Mouse (Mus musculus) neural tube, embryonic 11.5 days (tissue): ENCODE measurements at regions not wholly inside any gene's neighbourhood (a gene's known extent, or its start where the extent isn't known, plus 50 kb on each side); places are given as distances from the start of the nearest gene placed in this dataset.

Experiments used
- ATAC-seq: fragments of 200-750 bp; cut with Nextera tagmentation; 2 replicates; pipeline ENCODE4 v1.8.0; 2017; ENCODE audit warnings: moderate number of reproducible peaks, mild to moderate bottlenecking, moderate TSS enrichment, moderate library complexity; ENCODE audit not compliant: insufficient read depth, low FRiP score, low TSS enrichment
- DNase-seq: peaks from one replicate; pipeline ENCODE4 v3.0.0-alpha.2; 2015; ENCODE audit warnings: low spot score
- H3K27ac ChIP-seq: fragments of 300-500 bp; sonication (generic); 2 replicates; pipeline ENCODE4 v1.5.1; 2014; ENCODE audit warnings: low read depth, mild to moderate bottlenecking, low read length
- H3K27me3 ChIP-seq: fragments of 300-500 bp; sonication (generic); 2 replicates; pipeline ENCODE4 v1.6.1; 2014; ENCODE audit warnings: mild to moderate bottlenecking, low read length, mixed read lengths; ENCODE audit not compliant: control insufficient read depth, insufficient read depth
- H3K36me3 ChIP-seq: fragments of 300-500 bp; sonication (generic); 2 replicates; pipeline ENCODE4 v1.6.1; 2014; ENCODE audit warnings: mild to moderate bottlenecking, low read length, moderate library complexity, mixed read lengths; ENCODE audit not compliant: control insufficient read depth, insufficient read depth
- H3K4me1 ChIP-seq: fragments of 300-500 bp; sonication (generic); 2 replicates; pipeline ENCODE4 v1.6.1; 2014; ENCODE audit warnings: low read length, mixed read lengths; ENCODE audit not compliant: control insufficient read depth, insufficient read depth
- H3K4me2 ChIP-seq: fragments of 300-500 bp; sonication (generic); 2 replicates; pipeline ENCODE4 v1.6.1; 2014; ENCODE audit warnings: low read depth, mild to moderate bottlenecking, moderate library complexity
- H3K4me3 ChIP-seq: fragments of 300-500 bp; sonication (generic); 2 replicates; pipeline ENCODE4 v1.5.1; 2014; ENCODE audit warnings: low read depth, low read length
- H3K9ac ChIP-seq: fragments of 300-500 bp; sonication (generic); 2 replicates; pipeline ENCODE4 v1.6.1; 2014; ENCODE audit warnings: mild to moderate bottlenecking, low read length
- H3K9me3 ChIP-seq: fragments of 300-500 bp; sonication (generic); 2 replicates; pipeline ENCODE4 v1.6.1; 2016; ENCODE audit warnings: low read length; ENCODE audit not compliant: control insufficient read depth
- WGBS: fragments of 180-500 bp; shearing (Covaris S2); extraction: QIAGEN DNeasy Blood & Tissue Kit; methylation state at CpG from one replicate; pipeline ENCODE4 v1.1.7; 2014; 5-methylcytosine and 5-hydroxymethylcytosine counted together

DNA sequence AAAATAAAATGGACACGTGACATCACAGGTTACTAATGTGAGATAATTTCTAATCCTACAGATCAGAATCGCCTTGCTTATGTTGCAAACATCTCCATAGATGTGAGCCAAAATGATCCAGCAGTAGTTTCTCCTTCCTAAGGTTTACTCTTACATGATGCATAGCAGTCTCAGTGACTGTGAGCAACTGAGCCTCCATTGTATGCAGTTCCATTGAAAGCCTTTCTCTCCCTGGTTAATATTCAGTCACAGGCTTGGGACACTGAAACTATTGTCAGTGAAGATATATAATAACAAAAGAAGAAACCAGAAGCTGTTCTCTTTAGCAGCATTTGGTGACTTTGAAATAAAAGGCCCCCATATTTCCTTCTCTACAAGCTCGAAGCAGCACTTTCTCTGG, 305.9 kb downstream of the Rbm26 start:
- Histone ChIP-seq H3K4me2 (no peak overlapping the region), H3K4me3 (no peak overlapping the region), H3K9me3 (no peaks in the 10 kb centered on the region), H3K4me1 (0 out of 2 replicates have a peak, but pooled peaks cover 8% of the 10 kb centered on the region), H3K9ac (no peak overlapping the region), H3K27me3 (no peaks in the 10 kb centered on the region), H3K27ac (no peak overlapping the region), H3K36me3 (no peaks in the 10 kb centered on the region)
- ATAC-seq (peak; percentile 61), DNase-seq (no peak)
- 61% methylated on average over 3 of the region's 3 CpGs for WGBS

DNA sequence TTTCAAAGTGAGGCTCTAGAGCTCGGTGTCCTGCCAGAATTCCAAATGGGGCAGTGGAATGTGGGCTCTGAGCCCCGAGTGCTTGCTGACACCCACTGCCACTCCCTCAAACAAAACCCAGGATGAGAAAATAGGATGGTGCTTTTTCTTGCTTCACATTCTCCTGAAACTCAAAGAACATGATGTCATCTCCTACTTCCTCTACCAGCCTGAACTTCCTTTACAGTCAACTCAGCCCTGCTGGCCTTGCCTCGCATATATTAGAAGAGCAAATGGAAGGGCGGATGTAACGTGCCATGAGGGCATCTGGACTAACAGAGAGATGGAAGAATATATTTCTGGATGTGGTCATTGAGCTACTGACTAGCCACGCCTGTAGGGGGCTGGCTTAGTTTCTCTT, 309.6 kb downstream of the Rbm26 start:
- H3K27me3 ChIP-seq, result no peaks in the 10 kb centered on the region
- no peak overlapping the region for H3K4me2 ChIP-seq
- H3K9me3 ChIP-seq, result no peaks in the 10 kb centered on the region
- ATAC-seq (no peak), DNase-seq (no peak)
- H3K27ac ChIP-seq, result no peak overlapping the region
- no peak overlapping the region for H3K9ac ChIP-seq
- WGBS, result 82% methylated on average over 6 of the region's 6 CpGs
- H3K4me3 ChIP-seq, result no peak overlapping the region
- no peaks in the 10 kb centered on the region for H3K36me3 ChIP-seq
- H3K4me1 ChIP-seq, result 0 out of 2 replicates have a peak, but pooled peaks cover 8% of the 10 kb centered on the region

DNA sequence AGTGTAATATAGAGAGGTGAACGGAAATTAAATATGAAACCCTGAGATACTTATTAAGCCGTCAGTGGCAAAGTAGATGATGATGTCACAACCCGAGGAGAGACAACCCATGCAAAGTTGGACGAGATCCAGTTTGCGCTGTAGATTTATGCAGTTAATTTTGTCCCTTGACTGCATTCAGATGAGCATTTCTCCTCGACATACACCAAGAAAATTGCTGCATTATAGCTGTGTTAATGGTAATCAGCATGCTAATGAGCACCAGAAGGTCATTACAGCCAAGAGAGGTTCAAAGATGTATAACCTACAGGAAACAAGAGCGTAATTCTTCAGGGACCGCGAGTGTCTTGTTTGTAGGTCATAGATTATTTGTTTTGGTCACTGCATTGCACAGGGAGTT, 313.2 kb downstream of the Rbm26 start:
- Histone ChIP-seq H3K27ac (no peak overlapping the region), H3K36me3 (no peaks in the 10 kb centered on the region), H3K4me2 (no peak overlapping the region), H3K27me3 (no peaks in the 10 kb centered on the region), H3K9me3 (no peaks in the 10 kb centered on the region), H3K9ac (no peak overlapping the region), H3K4me1 (no peaks in the 10 kb centered on the region), H3K4me3 (no peak overlapping the region)
- DNase-seq (no peak), ATAC-seq (no peak)
- WGBS, result 83% methylated on average over 9 of the region's 9 CpGs

DNA sequence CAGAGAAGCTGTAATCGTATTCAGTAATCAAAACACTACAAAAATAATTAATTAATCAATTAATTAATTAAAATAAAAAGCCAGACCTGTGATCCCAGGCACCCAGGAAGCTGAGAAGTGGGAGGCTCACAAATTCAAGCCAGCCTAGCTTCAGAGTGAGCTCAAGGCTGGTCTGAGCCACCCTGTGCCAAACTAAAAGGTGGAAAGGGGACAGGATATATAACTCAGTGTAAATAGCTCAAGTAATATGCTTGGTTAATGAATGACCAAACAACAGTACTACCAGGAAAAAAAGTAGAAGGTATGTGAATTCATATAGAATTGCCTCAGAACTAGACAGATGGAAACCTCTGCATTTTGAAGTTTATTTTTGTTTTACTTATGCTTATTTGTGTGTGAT, 321.2 kb downstream of the Rbm26 start:
- H3K4me1 ChIP-seq, result no peaks in the 10 kb centered on the region
- H3K9me3 ChIP-seq, result no peaks in the 10 kb centered on the region
- no peak for ATAC-seq
- no peaks in the 10 kb centered on the region for H3K36me3 ChIP-seq
- no peak overlapping the region for H3K9ac ChIP-seq
- H3K4me2 ChIP-seq, result no peak overlapping the region
- H3K4me3 ChIP-seq, result no peak overlapping the region
- no peak overlapping the region for H3K27ac ChIP-seq
- no peak for DNase-seq
- no peaks in the 10 kb centered on the region for H3K27me3 ChIP-seq
- 88% methylated on average over 1 of the region's 1 CpGs for WGBS

DNA sequence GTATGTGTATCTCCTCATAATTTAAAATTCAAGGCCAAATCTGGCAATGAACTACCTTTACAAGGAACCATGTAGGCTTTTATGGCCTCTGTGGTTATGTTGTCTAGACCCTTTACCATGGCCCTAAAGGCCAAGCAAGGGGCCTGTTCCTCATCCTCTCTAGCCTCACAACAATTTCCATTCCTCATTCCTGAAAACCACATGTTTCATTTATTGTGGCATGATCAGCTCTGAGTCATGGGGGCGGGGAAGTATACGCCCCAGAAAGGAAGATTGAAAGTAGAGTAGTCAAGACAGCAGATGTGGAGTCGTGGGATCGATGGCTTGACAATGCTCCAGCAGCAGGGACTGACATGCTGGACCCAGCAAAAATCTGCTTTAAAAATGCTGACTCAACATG, 326.8 kb upstream of the Rnf219 start:
- Histone ChIP-seq H3K4me1 (no peaks in the 10 kb centered on the region), H3K27ac (no peak overlapping the region), H3K9me3 (no peaks in the 10 kb centered on the region), H3K4me2 (no peak overlapping the region), H3K27me3 (no peaks in the 10 kb centered on the region), H3K36me3 (no peaks in the 10 kb centered on the region), H3K9ac (no peak overlapping the region), H3K4me3 (no peak overlapping the region)
- no peak for ATAC-seq
- DNase-seq, result no peak
- WGBS, result 88% methylated on average over 4 of the region's 4 CpGs

DNA sequence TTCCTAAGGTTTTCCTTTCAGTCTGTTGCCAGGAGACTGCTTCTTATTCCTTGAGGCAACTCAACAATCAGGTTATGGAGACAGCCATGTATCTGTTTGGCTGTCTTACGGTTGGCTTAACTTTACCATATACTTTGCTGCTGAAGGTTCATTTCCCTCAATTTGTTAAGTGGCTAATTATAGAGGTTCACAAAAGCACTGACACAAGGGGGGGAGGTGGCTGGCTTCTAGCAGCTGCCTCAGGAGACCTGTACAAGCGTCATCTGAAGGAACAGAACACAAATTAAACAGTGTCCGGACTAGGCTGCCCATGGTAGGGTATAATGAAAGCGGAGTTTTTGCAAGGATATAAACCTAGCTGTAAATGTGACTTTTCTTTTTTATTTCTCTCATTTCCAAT, 305.0 kb upstream of the Rnf219 start:
- peak; percentile 68 for ATAC-seq
- 46% methylated on average over 4 of the region's 4 CpGs for WGBS

DNA sequence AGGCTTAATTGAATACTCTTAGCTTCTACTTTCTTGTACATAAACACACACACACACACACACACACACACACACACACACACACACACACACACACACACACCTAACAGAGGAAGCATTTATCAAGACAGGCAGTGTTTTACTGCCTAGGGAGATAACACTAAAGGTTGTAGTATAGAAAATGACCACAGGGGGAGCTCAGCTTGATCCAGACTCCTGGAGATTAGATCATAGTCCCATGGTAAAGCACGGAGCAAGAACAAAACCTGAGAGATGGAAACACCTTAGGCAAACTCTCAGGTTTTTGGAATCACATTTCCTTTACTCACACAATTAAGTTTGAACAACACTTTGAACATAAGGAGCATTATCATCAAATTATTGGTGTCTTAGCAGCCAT, 302.5 kb upstream of the Rnf219 start:
- Histone ChIP-seq H3K9ac (no peak overlapping the region), H3K4me2 (no peak overlapping the region), H3K4me1 (no peaks in the 10 kb centered on the region), H3K9me3 (no peaks in the 10 kb centered on the region), H3K27ac (no peak overlapping the region), H3K27me3 (no peaks in the 10 kb centered on the region), H3K36me3 (no peaks in the 10 kb centered on the region), H3K4me3 (no peak overlapping the region)
- ATAC-seq, result no peak
- WGBS, result 75% methylated on average over 1 of the region's 1 CpGs
- DNase-seq, result no peak

More for the DNA sequence above, 305.0 kb upstream of the Rnf219 start:
- no peaks in the 10 kb centered on the region for H3K36me3 ChIP-seq
- no peak overlapping the region for H3K4me3 ChIP-seq
- H3K9ac ChIP-seq, result no peak overlapping the region
- no peaks in the 10 kb centered on the region for H3K27me3 ChIP-seq
- H3K4me2 ChIP-seq, result no peak overlapping the region
- H3K9me3 ChIP-seq, result no peaks in the 10 kb centered on the region
- H3K27ac ChIP-seq, result no peak overlapping the region
- no peaks in the 10 kb centered on the region for H3K4me1 ChIP-seq
- DNase-seq, result no peak

DNA sequence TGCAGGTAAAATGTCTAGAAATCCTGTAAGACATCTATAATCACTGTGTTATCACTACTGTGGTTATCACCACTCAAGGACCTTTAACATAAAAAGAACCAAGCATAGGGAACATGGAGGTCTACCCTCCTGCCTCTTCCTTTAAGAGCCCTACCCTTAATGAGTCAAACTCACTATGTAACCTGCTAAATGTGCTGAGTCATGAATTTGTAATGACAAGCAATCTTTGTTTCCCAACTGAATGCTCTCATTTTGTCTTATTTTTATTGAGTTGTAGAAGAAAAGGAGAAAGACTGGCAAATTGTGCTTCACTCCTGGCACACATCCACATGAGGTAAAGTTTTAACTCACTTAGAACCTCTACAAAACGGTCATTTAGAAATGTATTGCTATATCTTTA, 301.8 kb upstream of the Rnf219 start:
- Histone ChIP-seq H3K9me3 (no peaks in the 10 kb centered on the region), H3K4me2 (no peak overlapping the region), H3K9ac (no peak overlapping the region), H3K36me3 (no peaks in the 10 kb centered on the region), H3K27ac (no peak overlapping the region), H3K4me1 (no peaks in the 10 kb centered on the region), H3K4me3 (no peak overlapping the region), H3K27me3 (no peaks in the 10 kb centered on the region)
- ATAC-seq (no peak), DNase-seq (no peak)
- WGBS, result 76% methylated on average over 1 of the region's 1 CpGs

DNA sequence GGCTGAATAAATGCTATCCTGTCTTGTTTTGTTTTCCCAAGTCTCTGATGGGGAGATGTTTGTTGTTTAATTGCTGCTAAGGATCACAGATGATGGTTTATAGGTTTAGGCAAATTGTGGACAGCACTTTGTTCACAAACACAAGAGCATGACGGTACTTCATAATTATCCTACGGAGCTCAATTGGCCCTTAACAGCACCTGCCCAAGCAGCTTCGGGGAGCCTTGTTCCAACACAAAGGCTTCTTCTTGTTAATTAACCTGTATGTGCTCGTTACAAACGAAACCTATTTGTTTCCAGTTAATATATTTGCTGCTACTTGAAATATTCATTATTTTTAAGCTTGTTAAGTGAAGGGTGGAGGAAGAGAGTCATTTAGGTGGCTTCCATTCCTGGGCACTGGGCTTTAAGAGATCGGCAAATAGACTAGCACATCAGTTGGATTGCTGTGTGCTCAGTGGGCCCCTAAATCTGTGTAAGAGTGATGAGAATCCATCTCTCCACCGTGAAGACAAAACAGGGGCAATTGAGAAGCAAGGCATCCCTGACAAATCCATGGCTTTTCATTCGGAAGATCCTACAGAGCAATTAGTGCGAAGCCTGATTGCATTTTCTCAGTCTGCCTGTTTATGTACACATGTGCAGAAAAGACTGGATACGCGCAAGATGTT, 299.6 kb upstream of the Rnf219 start:
- ATAC-seq (no peak), DNase-seq (no peak)
- Histone ChIP-seq H3K9me3 (no peaks in the 10 kb centered on the region), H3K27ac (no peak overlapping the region), H3K9ac (no peak overlapping the region), H3K36me3 (no peaks in the 10 kb centered on the region), H3K4me3 (no peak overlapping the region), H3K4me1 (no peaks in the 10 kb centered on the region), H3K27me3 (no peaks in the 10 kb centered on the region), H3K4me2 (no peak overlapping the region)
- 64% methylated on average over 11 of the region's 11 CpGs for WGBS
